Mouse (Mus musculus): ENCODE data around the gene Ica1.

DNA sequence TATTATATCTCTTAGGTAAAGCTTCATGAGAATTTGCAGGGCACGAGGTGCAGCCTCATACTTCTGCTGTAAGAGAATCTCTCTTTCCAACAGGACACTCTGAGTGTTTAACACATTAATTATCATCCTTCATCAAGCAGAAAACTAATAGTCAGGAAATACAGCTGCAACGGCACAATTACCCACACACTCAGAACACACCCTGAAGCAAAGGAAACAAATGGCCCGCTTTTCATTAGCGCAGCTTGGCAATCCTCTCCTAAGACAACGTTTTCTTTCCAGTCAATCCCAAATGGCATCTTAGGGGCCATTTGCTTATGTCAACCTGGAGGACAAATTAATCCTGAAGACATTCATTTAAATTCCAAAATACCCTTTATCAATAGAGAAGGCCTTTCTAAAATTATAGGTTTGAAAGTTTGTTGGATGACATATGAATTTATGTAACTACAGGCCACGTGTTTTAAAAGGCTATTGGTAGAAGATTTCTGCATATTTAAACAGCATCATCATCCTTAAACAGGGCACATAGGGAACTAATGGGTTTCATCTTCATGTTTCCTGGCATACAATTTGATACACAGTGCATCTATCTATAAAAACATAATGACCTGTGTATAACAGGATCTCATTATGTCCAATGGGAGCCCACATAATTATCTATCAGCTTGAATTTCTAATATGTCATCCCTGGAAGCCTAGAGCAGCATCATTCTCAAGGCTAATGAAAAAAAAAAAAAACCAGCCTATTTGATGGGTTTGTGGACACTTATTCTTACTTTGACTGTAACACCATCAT lies 110.1 kb downstream of the Ica1 start:
- TF ChIP-seq POLR2A (IDR thresholded peaks at IDR 0.05; ENCODE audit: borderline replicate concordance, extremely low read depth, insufficient read depth, insufficient read length, poor library complexity, severe bottlenecking) (no peak), CTCF (IDR thresholded peaks at IDR 0.05; ENCODE audit: borderline replicate concordance, extremely low read depth, insufficient read depth, insufficient read length) (no peak)

All from brain, embryonic 14.5 days (tissue).